Mouse (Mus musculus) liver, embryonic 14.5 days (tissue): ENCODE results near the gene Ezh1.

Experiments
- CTCF ChIP-seq: IDR thresholded peaks from 2 replicates; pipeline ENCODE4 v1.5.1; 2016; ENCODE audit warnings: antibody characterized with exemption, low read depth, control low read depth
- EP300 ChIP-seq: IDR thresholded peaks from 2 replicates; pipeline ENCODE4 v1.6.1; 2016; ENCODE audit warnings: antibody characterized with exemption, low read depth

DNA sequence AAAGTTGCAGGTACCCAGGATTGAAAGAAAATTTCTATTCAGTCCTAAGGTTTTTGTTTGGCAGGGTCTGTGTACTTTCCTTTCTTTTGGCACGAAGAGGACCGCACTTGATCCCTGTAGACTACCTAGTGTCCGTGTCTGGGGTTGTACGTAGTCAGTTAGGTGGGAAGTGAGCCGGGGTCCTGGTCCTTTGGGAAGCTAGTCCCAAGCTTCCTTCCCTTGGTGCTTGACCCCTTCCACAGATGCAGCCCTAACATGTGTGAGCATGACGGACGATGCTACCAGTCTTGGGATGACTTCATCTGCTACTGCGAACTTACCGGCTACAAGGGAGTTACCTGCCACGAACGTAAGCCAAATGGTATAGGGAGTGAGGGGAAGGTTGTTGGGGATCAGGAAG, 44.3 kb downstream of the Ezh1 start:
- TF ChIP-seq CTCF (no peak), EP300 (no peak)
